Mouse (Mus musculus): ENCODE data around the gene Nt5dc2. TPM values are rescaled to one million over a fixed set of nuclear protein-coding genes. Genes with fewer than 3 reads are reported as not detected.

Gene Nt5dc2
- total and polyA plus RNA-seq, 2 experiments = 3.0 to 17.5 TPM

DNA sequence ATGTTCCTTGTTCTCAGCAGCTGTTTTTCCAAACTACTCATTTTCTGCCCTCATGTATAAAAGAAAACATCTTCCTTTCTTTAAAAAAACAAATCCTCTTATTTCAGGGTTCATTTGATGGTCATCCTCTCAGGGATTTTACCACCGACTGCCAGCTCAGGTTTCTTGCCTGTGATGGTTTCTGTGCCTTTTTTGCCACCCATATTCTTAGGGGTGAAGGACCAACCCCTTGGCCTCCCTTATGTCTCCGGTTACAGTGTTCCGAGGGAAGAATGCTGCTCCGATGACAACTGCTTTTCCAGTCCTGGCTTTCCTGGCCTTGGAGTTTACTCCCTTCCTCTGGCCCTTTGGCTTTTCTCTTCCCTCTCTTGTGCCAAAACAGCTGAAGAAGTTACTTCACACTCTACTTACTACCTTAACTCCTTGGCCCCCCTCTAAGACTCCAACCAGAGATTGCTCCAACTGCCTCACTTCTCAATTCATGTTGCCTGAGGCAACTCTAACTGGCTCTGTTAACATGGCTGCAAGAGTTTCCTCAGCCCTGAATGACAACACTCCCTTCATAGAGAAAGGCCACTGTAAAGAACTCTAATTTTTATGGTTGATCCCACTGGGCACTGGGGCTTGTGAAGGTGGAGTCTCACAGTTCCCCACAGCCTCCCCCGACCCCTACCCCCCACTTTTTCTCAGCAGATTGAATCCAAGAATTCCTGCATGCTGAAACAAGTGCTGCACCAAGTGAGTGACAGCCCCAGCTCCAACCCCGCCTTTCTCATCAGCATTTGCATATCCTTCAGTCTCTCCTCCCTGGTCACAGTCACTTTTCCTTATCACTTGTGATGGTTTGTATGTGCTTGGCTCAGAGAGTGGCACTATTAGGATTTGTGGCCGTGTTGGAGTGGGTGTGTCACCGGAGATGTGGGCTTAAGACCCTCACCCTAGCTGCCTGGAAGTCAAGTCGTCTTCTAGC is 5.5 kb upstream of the Nt5dc2 start:
- peaks cover 14% of the 10 kb centered on the region; the same call in 1 of the 2 replicates for H3K79me2 ChIP-seq (ENCODE audit: control insufficient read depth, insufficient read depth, low read length)
- H3K27ac ChIP-seq (replicated peaks; ENCODE audit: insufficient read depth, low read depth, low read length) = no peak overlapping the region
- peaks cover 15% of the 10 kb centered on the region for H3K36me3 ChIP-seq (ENCODE audit: control insufficient read depth, insufficient read depth, low read length)
- H3K27me3 ChIP-seq (ENCODE audit: control insufficient read depth, insufficient read depth, low read length) = no peaks in the 10 kb centered on the region
- peaks cover 14% of the 10 kb centered on the region for H3K4me1 ChIP-seq (ENCODE audit: control insufficient read depth, insufficient read depth, low read length)
- TF ChIP-seq CTCF (IDR thresholded peaks at IDR 0.05; ENCODE audit: low read depth, low read length) = no peak
- TF ChIP-seq POLR2A (IDR thresholded peaks at IDR 0.05; ENCODE audit: extremely low read depth, insufficient read depth, low read length) = no peak
- H3K4me3 ChIP-seq (ENCODE audit: insufficient read depth, low read depth, low read length) = no peak overlapping the region
- WGBS = 79% methylated on average over 9 of the region's 9 CpGs
- DNase-seq (ENCODE audit: extremely low read depth, low read depth, low spot score) = no peak
- no peak overlapping the region for H3K9ac ChIP-seq (ENCODE audit: low read depth, low read length)

DNA sequence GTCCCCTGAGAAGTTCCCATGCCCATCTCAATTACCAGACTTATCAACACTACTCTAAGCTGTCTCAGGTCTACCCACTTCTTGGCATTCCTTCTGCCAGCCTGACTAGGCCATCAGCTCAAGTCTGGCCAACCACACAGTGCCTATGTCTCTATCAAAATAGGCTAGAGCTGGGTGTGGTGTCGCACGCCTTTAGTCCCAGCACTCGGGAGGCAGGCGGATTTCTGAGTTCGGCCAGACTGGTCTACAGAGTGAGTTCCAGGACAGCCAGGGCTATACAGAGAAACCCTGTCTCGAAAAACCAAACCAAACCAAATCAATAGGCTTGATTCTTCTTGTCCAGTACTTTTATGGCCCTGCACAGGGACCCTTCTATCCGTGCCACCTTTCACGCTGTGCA is 4.0 kb upstream of the Nt5dc2 start:
- peaks cover 14% of the 10 kb centered on the region; the same call in 1 of the 2 replicates for H3K79me2 ChIP-seq (ENCODE audit: control insufficient read depth, insufficient read depth, low read length)
- no peak for TF ChIP-seq CTCF (IDR thresholded peaks at IDR 0.05; ENCODE audit: low read depth, low read length)
- TF ChIP-seq POLR2A (IDR thresholded peaks at IDR 0.05; ENCODE audit: extremely low read depth, insufficient read depth, low read length) = no peak
- WGBS = 98% methylated on average over 8 of the region's 8 CpGs
- H3K4me3 ChIP-seq (ENCODE audit: insufficient read depth, low read depth, low read length) = no peak overlapping the region
- no peaks in the 10 kb centered on the region; the same call in 1 of the 2 replicates for H3K27me3 ChIP-seq (ENCODE audit: control insufficient read depth, insufficient read depth, low read length)
- no peak overlapping the region for H3K9ac ChIP-seq (ENCODE audit: low read depth, low read length)
- no peak for DNase-seq (ENCODE audit: extremely low read depth, low read depth, low spot score)
- H3K27ac ChIP-seq (replicated peaks; ENCODE audit: insufficient read depth, low read depth, low read length) = no peak overlapping the region
- peaks cover 17% of the 10 kb centered on the region for H3K4me1 ChIP-seq (ENCODE audit: control insufficient read depth, insufficient read depth, low read length)
- H3K36me3 ChIP-seq (ENCODE audit: control insufficient read depth, insufficient read depth, low read length) = peaks cover 10% of the 10 kb centered on the region

DNA sequence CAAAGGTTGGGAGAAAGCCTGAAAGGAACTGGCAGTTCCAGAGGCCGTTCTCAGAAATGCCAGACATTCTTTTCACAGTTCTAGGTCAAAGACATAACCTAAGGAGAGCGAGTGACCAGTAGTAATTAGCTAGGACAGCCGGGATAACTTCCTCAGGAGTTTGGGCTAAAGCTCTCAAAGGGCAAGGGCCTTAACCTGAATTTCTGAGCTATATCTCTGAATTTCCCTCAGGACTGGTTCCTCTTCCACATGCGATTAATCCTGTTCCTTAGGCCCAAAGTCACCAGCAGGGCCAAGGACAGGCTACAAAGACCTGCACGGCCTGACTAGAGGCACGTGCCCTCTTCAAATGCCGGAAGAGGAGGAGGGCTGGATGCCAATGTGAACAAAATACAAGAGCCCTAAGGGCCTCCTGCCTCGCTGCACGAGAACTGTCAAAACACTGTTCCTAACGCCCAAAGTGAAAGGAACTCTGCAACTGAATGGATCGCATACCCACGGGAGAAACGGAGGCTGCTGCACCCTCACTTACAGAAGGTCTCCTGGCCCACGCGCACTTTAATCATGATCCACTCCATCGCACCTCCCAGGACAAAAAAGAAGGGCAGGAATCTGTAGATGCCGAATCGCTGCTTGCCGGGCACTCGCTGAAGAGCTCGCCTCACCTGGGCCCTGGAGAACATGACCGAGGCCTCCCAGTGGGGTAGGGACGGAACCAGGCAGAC is 2.6 kb upstream of the Nt5dc2 start:
- H3K4me1 ChIP-seq (ENCODE audit: control insufficient read depth, insufficient read depth, low read length) = peaks cover 17% of the 10 kb centered on the region
- peak overlapping the region; percentile 84 for H3K9ac ChIP-seq (ENCODE audit: low read depth, low read length)
- peak; percentile 86 for DNase-seq (ENCODE audit: extremely low read depth, low read depth, low spot score)
- peak overlapping the region; percentile 84 for H3K27ac ChIP-seq (replicated peaks; ENCODE audit: insufficient read depth, low read depth, low read length)
- no peaks in the 10 kb centered on the region; the same call in 1 of the 2 replicates for H3K27me3 ChIP-seq (ENCODE audit: control insufficient read depth, insufficient read depth, low read length)
- peak; percentile 13; the same call in 1 of the 2 replicates for TF ChIP-seq CTCF (IDR thresholded peaks at IDR 0.05; ENCODE audit: low read depth, low read length)
- no peak for TF ChIP-seq POLR2A (IDR thresholded peaks at IDR 0.05; ENCODE audit: extremely low read depth, insufficient read depth, low read length)
- peaks cover 4% of the 10 kb centered on the region for H3K36me3 ChIP-seq (ENCODE audit: control insufficient read depth, insufficient read depth, low read length)
- peak overlapping the region; percentile 83 for H3K4me3 ChIP-seq (ENCODE audit: insufficient read depth, low read depth, low read length)
- WGBS = under 1% methylated on average over 23 of the region's 23 CpGs
- peaks cover 12% of the 10 kb centered on the region; the same call in 1 of the 2 replicates for H3K79me2 ChIP-seq (ENCODE audit: control insufficient read depth, insufficient read depth, low read length)

DNA sequence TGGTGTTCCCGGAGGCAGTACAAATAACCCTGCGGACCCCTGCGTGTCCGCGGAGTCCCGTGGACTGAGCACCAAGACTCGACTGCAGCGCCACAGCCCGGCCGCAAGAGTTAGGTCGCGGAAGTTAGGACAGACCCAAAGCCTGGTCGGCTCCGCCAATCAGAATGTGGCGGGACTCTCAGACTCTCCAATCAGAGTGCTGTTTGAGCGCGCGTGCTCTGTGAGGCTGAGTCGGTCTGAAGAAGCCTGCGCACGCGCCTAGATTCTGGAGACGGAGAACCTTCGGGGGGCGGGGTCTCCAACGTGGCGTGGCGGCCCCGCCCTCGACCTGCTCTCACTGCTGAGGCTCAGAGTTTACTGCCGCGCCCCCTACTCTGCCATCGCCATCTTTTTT is 2.0 kb upstream of the Nt5dc2 start, which contains the start of gene Smim4:
Smim4 (minus strand) TSS at position 131 of the 394 bp plus-strand sequence.
- WGBS = under 1% methylated on average over 33 of the region's 33 CpGs
- peak; percentile 93 for DNase-seq (ENCODE audit: extremely low read depth, low read depth, low spot score)
- Histone ChIP-seq H3K79me2 (ENCODE audit: control insufficient read depth, insufficient read depth, low read length) (peaks cover 11% of the 10 kb centered on the region; the same call in 1 of the 2 replicates), H3K4me1 (ENCODE audit: control insufficient read depth, insufficient read depth, low read length) (peaks cover 17% of the 10 kb centered on the region), H3K4me3 (ENCODE audit: insufficient read depth, low read depth, low read length) (peak within 1 kb of the TSS; percentile 83), H3K9ac (ENCODE audit: low read depth, low read length) (peak within 1 kb of the TSS; percentile 84), H3K27ac (replicated peaks; ENCODE audit: insufficient read depth, low read depth, low read length) (peak within 1 kb of the TSS; percentile 84), H3K36me3 (ENCODE audit: control insufficient read depth, insufficient read depth, low read length) (peaks cover under 1% of the 10 kb centered on the region), H3K27me3 (ENCODE audit: control insufficient read depth, insufficient read depth, low read length) (no peaks in the 10 kb centered on the region; the same call in 1 of the 2 replicates)
- TF ChIP-seq CTCF (IDR thresholded peaks at IDR 0.05; ENCODE audit: low read depth, low read length) (peak; percentile 68), POLR2A (IDR thresholded peaks at IDR 0.05; ENCODE audit: extremely low read depth, insufficient read depth, low read length) (peak; percentile 78)

DNA sequence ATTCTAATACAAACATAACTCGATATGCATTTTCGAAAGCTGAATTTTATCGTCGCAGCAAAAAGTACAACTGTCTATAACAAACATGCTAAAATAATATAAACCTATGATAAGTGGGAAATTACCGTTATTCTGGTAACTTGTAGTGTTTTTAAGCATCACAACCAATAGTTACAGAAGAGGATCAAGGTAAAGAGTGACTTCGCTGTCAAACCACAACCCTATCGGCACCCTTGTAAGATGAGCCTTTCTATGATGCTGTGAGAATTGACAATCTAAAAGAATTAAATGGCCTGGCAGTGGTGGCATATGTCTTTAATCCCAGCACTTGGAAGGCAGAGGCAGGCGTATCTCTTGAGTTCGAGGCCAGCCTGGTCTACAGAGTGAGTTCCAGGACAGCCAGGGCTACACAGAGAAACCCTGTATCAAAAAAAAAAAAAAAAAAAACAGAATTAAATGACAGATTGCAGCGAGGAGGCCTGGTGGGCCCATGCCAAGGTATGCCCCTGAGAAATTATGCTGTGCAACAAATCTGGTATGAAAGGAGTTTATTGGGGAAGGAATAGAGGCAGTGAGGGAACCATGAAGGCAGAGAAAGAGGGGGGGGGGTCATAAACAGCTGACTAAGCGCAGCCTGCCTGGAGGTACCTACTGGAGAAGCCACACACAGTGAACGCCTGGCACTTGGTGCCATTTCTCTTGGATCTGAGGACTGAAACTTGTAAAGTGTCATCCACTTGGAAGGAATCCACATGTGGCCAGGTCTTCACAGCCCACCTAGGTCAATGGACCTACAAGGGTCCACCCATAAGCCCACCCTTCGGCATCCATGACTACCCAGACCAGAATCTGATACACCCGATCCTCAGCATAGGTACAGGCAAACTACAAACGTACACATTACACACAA is 1.3 kb upstream of the Nt5dc2 start:
- 60% methylated on average over 15 of the region's 15 CpGs for WGBS
- no peak for DNase-seq (ENCODE audit: extremely low read depth, low read depth, low spot score)
- H3K27me3 ChIP-seq (ENCODE audit: control insufficient read depth, insufficient read depth, low read length) = no peaks in the 10 kb centered on the region; the same call in 1 of the 2 replicates
- no peak overlapping the region for H3K9ac ChIP-seq (ENCODE audit: low read depth, low read length)
- peak overlapping the region; percentile 42 for H3K4me3 ChIP-seq (ENCODE audit: insufficient read depth, low read depth, low read length)
- H3K36me3 ChIP-seq (ENCODE audit: control insufficient read depth, insufficient read depth, low read length) = no peaks in the 10 kb centered on the region; the same call in 1 of the 2 replicates
- H3K4me1 ChIP-seq (ENCODE audit: control insufficient read depth, insufficient read depth, low read length) = peaks cover 17% of the 10 kb centered on the region
- TF ChIP-seq POLR2A (IDR thresholded peaks at IDR 0.05; ENCODE audit: extremely low read depth, insufficient read depth, low read length) (no peak), CTCF (IDR thresholded peaks at IDR 0.05; ENCODE audit: low read depth, low read length) (no peak)
- peaks cover 11% of the 10 kb centered on the region; the same call in 1 of the 2 replicates for H3K79me2 ChIP-seq (ENCODE audit: control insufficient read depth, insufficient read depth, low read length)
- H3K27ac ChIP-seq (replicated peaks; ENCODE audit: insufficient read depth, low read depth, low read length) = no peak overlapping the region
